Mouse (Mus musculus): ENCODE results near the gene Dazap2. TPM values are rescaled to one million over a fixed set of nuclear protein-coding genes. Genes with fewer than 3 reads are reported as not detected.
A peak's percentile ranks its signal among the peaks of the same experiment; 100 is the strongest.

Gene Dazap2
- polyA plus RNA-seq, 1 experiment: 1,111 TPM

DNA sequence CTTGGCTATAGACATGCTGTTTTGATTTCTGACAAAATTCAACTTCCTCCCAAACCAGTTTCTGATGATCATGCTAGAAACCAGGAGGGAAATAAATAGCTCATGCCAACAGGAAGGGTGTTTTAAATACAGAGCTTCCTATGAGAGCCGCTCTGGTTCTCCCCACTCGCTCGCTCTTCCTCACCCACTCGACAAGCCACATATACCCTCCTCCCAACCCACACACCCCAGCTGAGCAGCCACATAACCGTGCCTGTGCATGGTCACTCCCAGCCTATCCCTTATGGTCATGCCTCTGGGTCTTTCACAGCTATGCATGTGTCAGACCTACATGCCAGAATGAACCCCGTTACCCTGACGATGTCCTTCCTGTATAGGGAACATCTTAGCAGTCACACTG is 7.0 kb downstream of the Dazap2 start:
- TF ChIP-seq CTCF (IDR thresholded peaks at IDR 0.05; ENCODE audit: insufficient read depth, low read length) (no peak), POLR2A (IDR thresholded peaks at IDR 0.05; ENCODE audit: borderline replicate concordance, extremely low read depth, low read depth, low read length) (no peak)
- 43% methylated on average over 7 of the region's 7 CpGs for WGBS
- peaks cover 14% of the 10 kb centered on the region for H3K4me1 ChIP-seq (ENCODE audit: control insufficient read depth, insufficient read depth, low read length)
- no peak for DNase-seq
- H3K4me3 ChIP-seq (replicated peaks; ENCODE audit: extremely low read depth, low read depth, low read length): no peak overlapping the region

DNA sequence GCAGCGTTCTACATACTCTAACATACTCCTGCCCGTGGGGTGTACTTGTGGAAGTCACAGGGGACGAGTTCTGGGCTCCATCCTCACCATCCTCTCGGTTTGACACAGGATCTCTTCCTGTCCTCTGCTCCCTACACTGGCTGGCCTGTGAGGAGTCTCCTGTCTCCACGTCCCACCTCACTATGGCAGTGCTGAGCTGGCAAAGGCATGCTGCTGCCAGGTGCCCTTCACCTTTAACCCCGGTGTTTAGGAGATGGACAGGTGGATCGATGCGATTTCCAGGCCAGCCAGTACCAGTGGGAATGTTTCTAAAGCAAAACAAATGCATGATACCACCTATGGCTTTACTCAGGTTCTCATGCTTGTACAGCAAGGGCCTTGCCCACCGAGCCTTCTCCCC is 8.6 kb downstream of the Dazap2 start:
- Histone ChIP-seq H3K4me3 (replicated peaks; ENCODE audit: extremely low read depth, low read depth, low read length) (no peak overlapping the region), H3K4me1 (ENCODE audit: control insufficient read depth, insufficient read depth, low read length) (peaks cover 20% of the 10 kb centered on the region)
- 84% methylated on average over 9 of the region's 9 CpGs for WGBS
- no peak for DNase-seq
- TF ChIP-seq CTCF (IDR thresholded peaks at IDR 0.05; ENCODE audit: insufficient read depth, low read length) (no peak), POLR2A (IDR thresholded peaks at IDR 0.05; ENCODE audit: borderline replicate concordance, extremely low read depth, low read depth, low read length) (no peak)

DNA sequence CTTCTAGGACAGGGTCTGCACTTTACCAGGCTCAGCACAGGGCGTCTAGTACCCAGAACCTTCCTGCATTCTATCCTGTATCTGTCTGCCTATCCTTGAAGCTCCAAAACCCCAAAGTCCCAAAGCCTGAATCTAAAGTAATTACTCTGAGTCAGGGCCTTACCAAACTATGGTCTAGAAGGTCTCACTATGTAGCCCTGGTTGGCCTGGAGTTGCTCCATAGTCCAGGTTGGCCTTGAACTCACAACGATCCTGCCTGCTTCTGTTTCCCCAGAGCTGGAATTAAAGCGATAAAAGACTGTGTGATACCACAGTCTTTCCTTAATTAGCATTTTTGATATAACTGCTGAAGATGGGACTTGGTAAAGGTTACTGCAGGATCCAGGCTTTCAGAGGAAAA is 9.3 kb downstream of the Dazap2 start:
- WGBS: 96% methylated on average over 3 of the region's 3 CpGs

DNA sequence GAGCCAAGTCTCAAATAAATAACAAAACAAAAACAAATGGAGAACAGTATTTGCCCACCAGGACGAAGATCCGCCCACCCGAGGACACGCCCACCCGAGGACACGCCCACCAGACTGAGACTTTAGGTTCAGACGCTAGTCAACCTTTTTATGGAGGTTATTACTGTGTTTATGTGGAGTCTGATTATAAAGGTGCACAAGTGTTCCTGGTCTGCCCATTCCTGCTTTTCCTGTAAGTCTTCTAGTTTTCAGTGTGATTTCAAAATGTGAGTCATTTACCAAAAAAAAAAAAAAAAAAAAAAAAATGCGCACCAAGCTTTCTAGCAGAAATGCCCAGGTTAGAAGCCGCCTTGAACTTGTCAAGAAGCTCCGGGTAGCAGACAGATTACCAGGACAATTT is 12.1 kb downstream of the Dazap2 start:
- DNase-seq: no peak
- Histone ChIP-seq H3K4me3 (replicated peaks; ENCODE audit: extremely low read depth, low read depth, low read length) (no peak overlapping the region), H3K4me1 (ENCODE audit: control insufficient read depth, insufficient read depth, low read length) (peaks cover 13% of the 10 kb centered on the region; the same call in 1 of the 2 replicates)
- TF ChIP-seq CTCF (IDR thresholded peaks at IDR 0.05; ENCODE audit: insufficient read depth, low read length) (no peak), POLR2A (IDR thresholded peaks at IDR 0.05; ENCODE audit: borderline replicate concordance, extremely low read depth, low read depth, low read length) (no peak)
- 35% methylated on average over 10 of the region's 10 CpGs for WGBS

More for the DNA sequence above, 9.3 kb downstream of the Dazap2 start:
- Histone ChIP-seq H3K4me1 (ENCODE audit: control insufficient read depth, insufficient read depth, low read length) (peaks cover 17% of the 10 kb centered on the region), H3K4me3 (replicated peaks; ENCODE audit: extremely low read depth, low read depth, low read length) (no peak overlapping the region)
- no peak for DNase-seq
- TF ChIP-seq CTCF (IDR thresholded peaks at IDR 0.05; ENCODE audit: insufficient read depth, low read length) (no peak), POLR2A (IDR thresholded peaks at IDR 0.05; ENCODE audit: borderline replicate concordance, extremely low read depth, low read depth, low read length) (no peak)

DNA sequence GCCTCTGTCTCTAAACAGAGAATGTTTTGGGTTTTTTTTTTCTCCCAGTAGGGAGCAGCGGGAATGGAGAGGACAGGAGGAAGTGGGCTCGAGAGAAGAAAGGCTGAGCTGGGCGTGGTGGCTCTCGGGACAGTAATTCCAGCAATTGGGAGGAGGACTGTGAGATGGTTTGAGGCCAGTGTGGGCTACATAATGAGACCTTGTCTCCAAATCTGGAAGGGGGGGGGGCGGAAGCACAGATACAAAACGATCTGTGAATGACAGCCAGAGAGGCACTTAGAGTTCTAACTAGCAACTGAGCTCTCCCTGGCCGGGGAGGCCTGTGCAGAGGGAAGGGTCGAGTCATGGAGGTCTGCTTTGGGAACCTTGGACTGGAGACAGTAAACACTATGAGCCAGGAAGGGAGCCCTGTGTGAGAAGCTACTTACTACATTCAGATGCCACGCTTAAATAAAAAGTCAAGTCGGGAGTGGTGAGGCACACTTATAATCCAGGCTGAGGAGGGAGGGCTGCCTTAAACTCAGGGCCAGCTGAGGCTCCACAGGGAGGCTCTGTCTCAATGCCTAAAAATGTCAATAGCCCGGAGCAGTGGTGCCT is 12.7 kb downstream of the Dazap2 start:
- DNase-seq: no peak
- Histone ChIP-seq H3K4me3 (replicated peaks; ENCODE audit: extremely low read depth, low read depth, low read length) (no peak overlapping the region), H3K4me1 (ENCODE audit: control insufficient read depth, insufficient read depth, low read length) (peaks cover 16% of the 10 kb centered on the region)
- TF ChIP-seq CTCF (IDR thresholded peaks at IDR 0.05; ENCODE audit: insufficient read depth, low read length) (no peak), POLR2A (IDR thresholded peaks at IDR 0.05; ENCODE audit: borderline replicate concordance, extremely low read depth, low read depth, low read length) (no peak)
- 18% methylated on average over 11 of the region's 11 CpGs for WGBS

DNA sequence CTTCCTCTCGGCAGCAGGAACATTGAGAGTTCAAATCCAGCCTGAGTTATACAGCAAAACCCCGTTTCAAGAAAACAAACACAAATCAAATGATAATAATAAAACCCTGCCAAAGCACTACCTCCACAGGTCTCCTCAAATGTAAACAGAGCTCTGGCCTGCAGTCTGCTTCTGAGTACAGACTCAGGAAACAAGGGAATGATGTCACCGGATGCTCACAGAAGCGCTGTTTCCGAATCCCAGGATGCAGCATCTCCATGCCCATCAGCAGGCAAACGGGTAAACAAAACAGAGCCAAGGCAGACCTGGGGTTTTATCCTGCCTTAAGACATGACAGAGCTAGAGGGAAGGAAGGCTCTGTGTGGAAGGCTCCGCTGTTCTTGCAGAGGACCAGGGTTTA is 13.6 kb downstream of the Dazap2 start:
- TF ChIP-seq CTCF (IDR thresholded peaks at IDR 0.05; ENCODE audit: insufficient read depth, low read length) (no peak), POLR2A (IDR thresholded peaks at IDR 0.05; ENCODE audit: borderline replicate concordance, extremely low read depth, low read depth, low read length) (no peak)
- DNase-seq: no peak
- no peak overlapping the region for H3K4me3 ChIP-seq (replicated peaks; ENCODE audit: extremely low read depth, low read depth, low read length)
- H3K4me1 ChIP-seq (ENCODE audit: control insufficient read depth, insufficient read depth, low read length): peaks cover 22% of the 10 kb centered on the region
- WGBS: 38% methylated on average over 7 of the region's 7 CpGs

DNA sequence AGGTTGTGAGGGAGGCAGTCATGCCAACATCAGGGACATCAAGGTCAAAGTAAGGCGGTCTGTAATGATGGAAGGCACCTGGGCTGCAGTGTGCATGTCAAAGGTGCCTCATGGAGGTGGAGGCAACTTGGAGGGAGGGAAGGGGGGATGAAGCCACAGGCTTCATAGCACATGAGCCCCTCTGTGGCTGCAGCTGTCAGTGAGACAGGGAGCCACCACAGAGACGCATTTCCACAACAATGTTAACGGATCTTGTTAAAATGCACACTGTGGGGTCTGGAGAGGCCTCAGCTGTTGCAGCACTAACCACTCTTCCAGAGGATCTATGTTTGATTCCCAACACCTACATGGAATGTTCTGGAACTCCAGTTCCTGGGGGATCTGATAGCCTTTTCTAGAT is 15.0 kb downstream of the Dazap2 start:
- 92% methylated on average over 3 of the region's 3 CpGs for WGBS
- no peak for DNase-seq

DNA sequence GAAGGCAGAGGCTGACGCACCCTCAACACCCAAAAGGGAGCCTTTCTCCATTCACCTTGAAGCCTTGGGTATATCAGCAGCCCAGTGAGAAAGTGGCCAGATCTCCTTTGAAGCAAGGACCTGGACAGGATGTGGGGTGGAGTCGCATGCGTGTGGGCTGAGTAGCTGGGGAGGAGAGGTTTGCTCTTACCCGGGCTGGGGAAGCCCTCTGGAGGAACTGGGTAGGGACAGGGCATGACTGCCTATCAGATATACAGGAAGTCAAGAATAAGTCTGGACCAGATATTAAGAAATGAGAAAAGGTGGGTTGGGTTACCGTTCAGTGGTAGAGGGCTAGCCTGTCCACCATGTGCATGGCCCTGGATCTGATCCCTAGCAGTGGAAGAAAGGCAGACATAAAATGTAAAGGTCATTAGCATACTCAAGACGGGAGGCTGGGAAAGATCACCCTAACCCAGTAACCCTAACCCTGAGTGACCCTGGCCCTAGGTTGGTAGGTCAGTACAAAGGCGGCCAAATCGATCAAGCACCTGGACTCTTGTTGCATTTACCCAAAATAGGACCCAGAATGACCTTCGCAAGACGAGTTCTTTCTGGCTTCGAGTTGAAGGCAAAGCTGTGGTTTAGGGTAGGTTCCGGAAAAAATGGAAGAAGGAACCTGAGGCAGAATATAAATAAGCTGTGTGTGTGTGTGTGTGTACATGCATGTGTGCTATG is 16.5 kb downstream of the Dazap2 start:
- peaks cover 22% of the 10 kb centered on the region for H3K4me1 ChIP-seq (ENCODE audit: control insufficient read depth, insufficient read depth, low read length)
- no peak for TF ChIP-seq POLR2A (IDR thresholded peaks at IDR 0.05; ENCODE audit: borderline replicate concordance, extremely low read depth, low read depth, low read length)
- no peak for TF ChIP-seq CTCF (IDR thresholded peaks at IDR 0.05; ENCODE audit: insufficient read depth, low read length)
- H3K4me3 ChIP-seq (replicated peaks; ENCODE audit: extremely low read depth, low read depth, low read length): no peak overlapping the region
- WGBS: 57% methylated on average over 12 of the region's 12 CpGs
- DNase-seq: no peak

More for the DNA sequence above, 15.0 kb downstream of the Dazap2 start:
- Histone ChIP-seq H3K4me1 (ENCODE audit: control insufficient read depth, insufficient read depth, low read length) (peaks cover 22% of the 10 kb centered on the region), H3K4me3 (replicated peaks; ENCODE audit: extremely low read depth, low read depth, low read length) (no peak overlapping the region)
- TF ChIP-seq CTCF (IDR thresholded peaks at IDR 0.05; ENCODE audit: insufficient read depth, low read length): no peak
- TF ChIP-seq POLR2A (IDR thresholded peaks at IDR 0.05; ENCODE audit: borderline replicate concordance, extremely low read depth, low read depth, low read length): no peak

DNA sequence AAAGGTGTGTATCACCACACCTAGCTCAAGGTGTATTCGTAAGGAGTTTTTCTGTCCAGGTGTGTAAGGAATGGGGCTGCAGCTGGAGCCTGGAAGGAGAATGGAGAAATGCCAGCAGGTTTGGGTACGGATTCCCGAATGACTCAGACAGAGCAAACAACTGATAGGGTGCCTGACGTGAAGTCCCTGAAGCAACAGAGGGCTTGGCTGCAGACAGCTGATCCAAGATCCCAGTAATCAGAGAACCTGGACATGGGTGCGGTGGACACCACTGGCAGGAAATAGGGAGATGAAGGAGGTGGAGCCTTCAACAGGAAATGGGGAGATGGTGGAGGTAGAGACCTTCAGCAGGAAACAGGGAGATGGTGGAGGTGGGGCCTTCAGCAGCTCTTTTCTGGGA is 17.2 kb downstream of the Dazap2 start:
- Histone ChIP-seq H3K4me3 (replicated peaks; ENCODE audit: extremely low read depth, low read depth, low read length) (no peak overlapping the region), H3K4me1 (ENCODE audit: control insufficient read depth, insufficient read depth, low read length) (peaks cover 19% of the 10 kb centered on the region)
- 43% methylated on average over 5 of the region's 5 CpGs for WGBS
- TF ChIP-seq POLR2A (IDR thresholded peaks at IDR 0.05; ENCODE audit: borderline replicate concordance, extremely low read depth, low read depth, low read length) (no peak), CTCF (IDR thresholded peaks at IDR 0.05; ENCODE audit: insufficient read depth, low read length) (no peak)
- no peak for DNase-seq

DNA sequence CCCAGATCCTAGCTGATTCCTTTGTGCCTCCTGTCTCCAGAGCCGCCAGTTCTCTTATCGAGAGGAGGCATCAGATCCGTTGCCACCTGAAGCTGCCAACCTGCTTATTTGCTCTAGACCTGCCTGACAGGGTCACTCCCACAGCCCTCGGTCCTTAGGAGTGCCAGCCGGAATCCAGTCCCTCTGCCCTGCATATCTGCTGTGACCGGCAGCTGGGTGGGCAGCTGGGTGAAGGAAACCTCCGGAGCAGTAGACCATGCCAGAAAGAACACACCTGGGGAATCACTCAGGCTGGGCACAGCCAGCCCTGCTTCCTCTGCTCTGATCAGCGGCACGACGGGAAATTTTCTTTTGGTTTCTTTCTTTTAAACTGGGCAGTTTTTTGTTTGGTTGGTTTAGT is 18.2 kb downstream of the Dazap2 start:
- TF ChIP-seq POLR2A (IDR thresholded peaks at IDR 0.05; ENCODE audit: borderline replicate concordance, extremely low read depth, low read depth, low read length) (no peak), CTCF (IDR thresholded peaks at IDR 0.05; ENCODE audit: insufficient read depth, low read length) (no peak)
- WGBS: 55% methylated on average over 10 of the region's 10 CpGs

More for the DNA sequence above, 18.2 kb downstream of the Dazap2 start:
- Histone ChIP-seq H3K4me1 (ENCODE audit: control insufficient read depth, insufficient read depth, low read length) (peaks cover 16% of the 10 kb centered on the region), H3K4me3 (replicated peaks; ENCODE audit: extremely low read depth, low read depth, low read length) (no peak overlapping the region)
- peak; percentile 23 for DNase-seq
